ENCODE assay signal across 21 mouse cellular contexts in genomic region chr2:29042124-29042523, GRCm38 (mm10). TPM values are rescaled to one million over a fixed set of nuclear protein-coding genes. Genes with fewer than 3 reads are reported as not detected.
DNase-seq lines count a peak whose midpoint lies in the region; ATAC-seq and TF ChIP-seq lines count a peak whose summit lies in the region.
"Had no signal": no experiment of that assay in that cellular context is flagged by ENCODE, and none has a peak within 500 bp of the region (broad histone marks: within the 10 kb centered on the region; RNA-seq: fewer than 3 reads in every experiment).

No protein-coding gene starts in this region.

- TF ChIP-seq EP300 in CH12.LX (IDR thresholded peaks at IDR 0.05; ENCODE audit: low read length): no peak

- H3K4me1 ChIP-seq in hindbrain, embryonic 13.5 days (replicated peaks): peaks cover 37% of the 10 kb centered on the region
- peaks cover 23% of the 10 kb centered on the region for H3K4me1 ChIP-seq in hindbrain, embryonic 12.5 days
- H3K4me1 ChIP-seq in lung, embryonic 14.5 days (ENCODE audit: insufficient read depth): no peaks in the 10 kb centered on the region
- peaks cover 0 to 3% of the 10 kb centered on the region in 2 experiments; a peak in 1 of 4 replicates for H3K4me1 ChIP-seq in CH12.LX (ENCODE audit: control insufficient read depth in 1 of 2, insufficient read depth in 2 of 2)
- H3K4me1 ChIP-seq: liver, embryonic 15.5 days had no signal

- H3K4me3 ChIP-seq in hindbrain, embryonic 13.5 days: no peak overlapping the region
- H3K4me3 ChIP-seq in hindbrain, embryonic 12.5 days: no peak overlapping the region
- no peak overlapping the region for H3K4me3 ChIP-seq in lung, embryonic 14.5 days (ENCODE audit: low read depth, low read length)
- H3K4me3 ChIP-seq in CH12.LX (replicated peaks in 1 of 3; ENCODE audit: low read depth in 2 of 3, low read length in 2 of 3, poor library complexity in 1 of 3): no peak overlapping the region
- H3K4me3 ChIP-seq: embryonic facial prominence, embryonic 13.5 days; liver, embryonic 15.5 days had no signal

- no peak overlapping the region for H3K9ac ChIP-seq in hindbrain, embryonic 13.5 days
- H3K9ac ChIP-seq in hindbrain, embryonic 12.5 days: no peak overlapping the region
- H3K9ac ChIP-seq in lung, embryonic 14.5 days: no peak overlapping the region
- no peak overlapping the region for H3K9ac ChIP-seq in CH12.LX (ENCODE audit: insufficient read depth, low read depth)
- H3K9ac ChIP-seq: embryonic facial prominence, embryonic 13.5 days; liver, embryonic 15.5 days had no signal

- no peaks in the 10 kb centered on the region for H3K36me3 ChIP-seq in hindbrain, embryonic 13.5 days
- no peaks in the 10 kb centered on the region for H3K36me3 ChIP-seq in hindbrain, embryonic 12.5 days
- no peaks in the 10 kb centered on the region for H3K36me3 ChIP-seq in lung, embryonic 14.5 days (ENCODE audit: insufficient read depth)
- H3K36me3 ChIP-seq in CH12.LX (replicated peaks in 1 of 2; ENCODE audit: control insufficient read depth in 1 of 2, insufficient read depth in 1 of 2, low read length in 1 of 2): no peaks in the 10 kb centered on the region
- H3K36me3 ChIP-seq: embryonic facial prominence, embryonic 13.5 days; G1E; liver, embryonic 15.5 days had no signal

- no peak for TF ChIP-seq POLR2A in CH12.LX (IDR thresholded peaks at IDR 0.05; ENCODE audit: low read depth, low read length)

- TF ChIP-seq RAD21 in CH12.LX (IDR thresholded peaks at IDR 0.05; ENCODE audit: low read depth, low read length): peak; percentile 0; the same call in 1 of the 2 replicates

- peaks cover 81% of the 10 kb centered on the region for H3K27me3 ChIP-seq in hindbrain, embryonic 13.5 days
- H3K27me3 ChIP-seq in hindbrain, embryonic 12.5 days: peaks cover 74% of the 10 kb centered on the region
- H3K27me3 ChIP-seq in lung, embryonic 14.5 days (ENCODE audit: insufficient read depth, low read length): peaks cover 36% of the 10 kb centered on the region
- peaks cover 27% of the 10 kb centered on the region for H3K27me3 ChIP-seq in CH12.LX (replicated peaks)

- H3K4me2 ChIP-seq in hindbrain, embryonic 13.5 days: no peak overlapping the region
- no peak overlapping the region for H3K4me2 ChIP-seq in hindbrain, embryonic 12.5 days (replicated peaks)
- H3K4me2 ChIP-seq in lung, embryonic 14.5 days: no peak overlapping the region
- no peak overlapping the region for H3K4me2 ChIP-seq in CH12.LX (ENCODE audit: insufficient read depth, low read depth, poor library complexity, severe bottlenecking)
- H3K4me2 ChIP-seq: embryonic facial prominence, embryonic 13.5 days; liver, embryonic 15.5 days had no signal

- dilution Hi-C loops in CH12.LX (cut with MboI; ENCODE audit: extremely low pct_ligation_motif_present, extremely low pct_unique_long_range_greater_than_20kb, low sequenced_read_pairs): no loop called here

- no peaks in the 10 kb centered on the region for H3K9me3 ChIP-seq in hindbrain, embryonic 13.5 days
- H3K9me3 ChIP-seq in hindbrain, embryonic 12.5 days (replicated peaks): no peaks in the 10 kb centered on the region
- no peaks in the 10 kb centered on the region for H3K9me3 ChIP-seq in lung, embryonic 14.5 days (ENCODE audit: low read depth, low read length)
- no peaks in the 10 kb centered on the region for H3K9me3 ChIP-seq in CH12.LX (replicated peaks; ENCODE audit: low read length)
- H3K9me3 ChIP-seq: embryonic facial prominence, embryonic 13.5 days; G1E; liver, embryonic 15.5 days had no signal

- no peak for DNase-seq in lung, embryonic 14.5 days
- no peak for DNase-seq in lung, postnatal 10 days
- DNase-seq in CH12.LX (ENCODE audit: extremely low read depth) (no peak), R1 (ENCODE audit: low read depth, low spot score) (peak; percentile 17)
- no peak for DNase-seq in adrenal gland, postnatal 4 days (ENCODE audit: low spot score in 2 of 2)
- DNase-seq: adrenal gland, postnatal 25 days; cerebellum, adult 11-12 months; cerebellum, postnatal 14 days; gastrocnemius, postnatal 10 days; heart, adult 11 months; heart, postnatal 36 days; lung, postnatal 36 days; right cerebral cortex, postnatal 14 days; spleen, adult 18-20 months; thymus, adult 2 months had no signal

- WGBS in hindbrain, embryonic 13.5 days: 83% methylated on average over 5 of the region's 5 CpGs
- WGBS in hindbrain, embryonic 12.5 days: 91% methylated on average over 5 of the region's 5 CpGs
- 81% methylated on average over 5 of the region's 5 CpGs for WGBS in lung, embryonic 14.5 days

- H3K27ac ChIP-seq in hindbrain, embryonic 13.5 days: 0 out of 2 replicates have a peak overlapping the region, but pooled peaks have one; percentile 53
- no peak overlapping the region for H3K27ac ChIP-seq in hindbrain, embryonic 12.5 days
- no peak overlapping the region for H3K27ac ChIP-seq in lung, embryonic 14.5 days (ENCODE audit: low read depth)
- H3K27ac ChIP-seq in CH12.LX (ENCODE audit: insufficient read depth, low read depth): no peak overlapping the region
- H3K27ac ChIP-seq: embryonic facial prominence, embryonic 13.5 days; liver, embryonic 15.5 days had no signal

- TF ChIP-seq CTCF in lung, embryonic 14.5 days (IDR thresholded peaks at IDR 0.05; ENCODE audit: low read depth): peak; percentile 17; the same call in 1 of the 2 replicates
- TF ChIP-seq CTCF in CH12.LX (conservative IDR thresholded peaks at IDR 0.05 in 1 of 2, IDR thresholded peaks at IDR 0.05 in 1 of 2; ENCODE audit: low read depth in 2 of 2, low read length in 2 of 2): peak in 1 of 2 experiments; percentile 42; a peak in 2 of 4 replicates

- no peaks in the 10 kb centered on the region for H3K79me2 ChIP-seq in CH12.LX (replicated peaks; ENCODE audit: control insufficient read depth, extremely low read depth, insufficient read depth, poor library complexity, severe bottlenecking)

- in situ Hi-C loops in CH12.LX (cut with MboI; ENCODE audit: low pct_ligation_motif_present, low pct_unique_long_range_greater_than_20kb, low sequenced_read_pairs): loop anchor here (5.0 kb wide), 1 partner anchor 35 kb away; no protein-coding TSS in a partner anchor

- no peak for ATAC-seq in hindbrain, embryonic 13.5 days (ENCODE audit: low FRiP score)
- no peak for ATAC-seq in hindbrain, embryonic 12.5 days (ENCODE audit: low FRiP score)
- ATAC-seq in lung, embryonic 14.5 days (ENCODE audit: insufficient read depth): no peak

TF ChIP-seq in CH12.LX, 34 proteins besides CTCF, POLR2A, EP300 and RAD21:
- peak; percentile 21; the same call in 1 of the 2 replicates for TF ChIP-seq SMC3 (IDR thresholded peaks at IDR 0.05; ENCODE audit: low read depth, low read length)
- TF ChIP-seq E2F4 (IDR thresholded peaks at IDR 0.05; ENCODE audit: insufficient replicate concordance, low read depth, low read length): no peak
- TF ChIP-seq ZC3H11A (IDR thresholded peaks at IDR 0.05; ENCODE audit: low read depth, low read length): no peak

RNA-seq across cellular contexts. Expression of gene Cfap77, which starts 12.7 kb away (rescaled TPM):
- 0.18 and 0.22 TPM in 2 replicates for polyA plus RNA-seq in hindbrain, embryonic 13.5 days (2015; fragmentation: Nextera tagmentation; extraction: Ambion mirVana)
- 0.40 and 0.82 TPM in 2 replicates for polyA plus RNA-seq in hindbrain, embryonic 12.5 days (2016; fragmentation: Nextera tagmentation; extraction: Ambion mirVana)
- polyA plus RNA-seq in lung, embryonic 14.5 days (2014; fragmentation: Nextera tagmentation; extraction: Ambion mirVana): 0.76 and 0.83 TPM in 2 replicates
- total RNA-seq in CH12.LX (2012; rRNA removed): 0.25 TPM in 2 replicates
- total RNA-seq in CH12.LX (2014; rRNA removed): 0.35 TPM in 1 of 2 replicates, not detected in the other
- polyA plus RNA-seq in CH12.LX (2012; ENCODE audit: insufficient read length, low read depth): 0.34 and 0.47 TPM in 2 replicates
- total RNA-seq in adrenal gland, postnatal 4 days (2021): 1 to 10 TPM; 1.2 to 1.9 TPM
- total RNA-seq: gastrocnemius, postnatal 10 days; heart, postnatal 36 days; neutrophil, adult 5-6 weeks had no signal
- polyA plus RNA-seq: liver, embryonic 15.5 days had no signal

RNA-seq across cellular contexts. Expression of gene Ttf1, which starts 17.9 kb away (rescaled TPM):
- polyA plus RNA-seq in hindbrain, embryonic 13.5 days (2015; fragmentation: Nextera tagmentation; extraction: Ambion mirVana): 8.4 and 10.1 TPM in 2 replicates
- 11.5 and 12.0 TPM in 2 replicates for polyA plus RNA-seq in hindbrain, embryonic 12.5 days (2016; fragmentation: Nextera tagmentation; extraction: Ambion mirVana)
- polyA plus RNA-seq in lung, embryonic 14.5 days (2014; fragmentation: Nextera tagmentation; extraction: Ambion mirVana): 10.2 and 10.7 TPM in 2 replicates
- 10.9 and 12.0 TPM in 2 replicates for total RNA-seq in CH12.LX (2012; rRNA removed)
- 9.5 and 12.1 TPM in 2 replicates for total RNA-seq in CH12.LX (2014; rRNA removed)
- polyA plus RNA-seq in CH12.LX (2012; ENCODE audit: insufficient read length, low read depth): 11.6 and 11.7 TPM in 2 replicates
- total RNA-seq in adrenal gland, postnatal 4 days (2021): 10 to 100 TPM; 16.4 to 16.8 TPM
